Mouse (Mus musculus) heart, embryonic 11.5 days (tissue): ENCODE results near the gene Morn2. TPM values are rescaled to one million over a fixed set of nuclear protein-coding genes. Genes with fewer than 3 reads are reported as not detected.

Experiments
- ATAC-seq: fragments of 200-750 bp; cut with Nextera tagmentation; replicated peaks from 2 replicates; pipeline ENCODE4 v1.8.0; 2017; ENCODE audit warnings: moderate library complexity; ENCODE audit not compliant: insufficient number of reproducible peaks, low FRiP score, low TSS enrichment
- H3K27ac ChIP-seq: fragments of 300-500 bp; sonication (generic); 2 replicates; pipeline ENCODE4 v1.5.1; 2014; ENCODE audit warnings: mild to moderate bottlenecking, low read depth, low read length
- H3K27me3 ChIP-seq: fragments of 300-500 bp; sonication (generic); 2 replicates; pipeline ENCODE4 v1.6.1; 2014; ENCODE audit warnings: mild to moderate bottlenecking, low read length, mixed read lengths; ENCODE audit not compliant: control insufficient read depth, insufficient read depth
- H3K36me3 ChIP-seq: fragments of 300-500 bp; sonication (generic); 2 replicates; pipeline ENCODE4 v1.6.1; 2014; ENCODE audit warnings: mild to moderate bottlenecking, low read length, moderate library complexity, mixed read lengths; ENCODE audit not compliant: control insufficient read depth, insufficient read depth
- H3K4me1 ChIP-seq: fragments of 300-500 bp; sonication (generic); 2 replicates; pipeline ENCODE4 v1.6.1; 2014; ENCODE audit warnings: low read length; ENCODE audit not compliant: control insufficient read depth, insufficient read depth
- H3K4me2 ChIP-seq: fragments of 300-500 bp; sonication (generic); 2 replicates; pipeline ENCODE4 v1.6.1; 2014; ENCODE audit warnings: mild to moderate bottlenecking, moderate library complexity
- H3K4me3 ChIP-seq: fragments of 300-500 bp; sonication (generic); 2 replicates; pipeline ENCODE4 v1.5.1; 2014; ENCODE audit warnings: low read depth, low read length
- H3K9ac ChIP-seq: fragments of 300-500 bp; sonication (generic); 2 replicates; pipeline ENCODE4 v1.6.1; 2014; ENCODE audit warnings: mild to moderate bottlenecking, low read depth, low read length, moderate library complexity
- H3K9me3 ChIP-seq: fragments of 300-500 bp; sonication (generic); replicated peaks from 2 replicates; pipeline ENCODE4 v1.6.1; 2016; ENCODE audit warnings: low read length; ENCODE audit not compliant: control insufficient read depth
- WGBS: fragments of 180-500 bp; shearing (Covaris S2); extraction: QIAGEN DNeasy Blood & Tissue Kit; methylation state at CpG from one replicate; pipeline ENCODE4 v1.1.7; 2014; ENCODE audit not compliant: insufficient replicate concordance; 5-methylcytosine and 5-hydroxymethylcytosine counted together
- polyA plus RNA-seq: library from polyadenylated mRNA; unstranded; fragments of >200 nt; fragmentation: Nextera tagmentation; extraction: Ambion mirVana; gene quantifications from 2 replicates; pipeline ENCODE4 v1.2.1, GENCODE M21; 2014

Morn2 gene
- polyA plus RNA-seq, 1 experiment from 2014 or later = 18.9 TPM

GRCm38 (mm10) chr17:80326431-80326830 lies 36.4 kb downstream of the Morn2 start:
- no peak for ATAC-seq
- WGBS = 77% methylated on average over 3 of the region's 3 CpGs
- H3K4me1 ChIP-seq = peaks cover 6% of the 10 kb centered on the region; the same call in 1 of the 2 replicates
- no peak overlapping the region for H3K27ac ChIP-seq
- no peaks in the 10 kb centered on the region for H3K36me3 ChIP-seq
- no peak overlapping the region for H3K4me3 ChIP-seq
- no peak overlapping the region for H3K9ac ChIP-seq
- H3K4me2 ChIP-seq = no peak overlapping the region
- no peaks in the 10 kb centered on the region for H3K27me3 ChIP-seq
- H3K9me3 ChIP-seq = no peaks in the 10 kb centered on the region

- 68% methylated on average over 2 of the region's 2 CpGs for WGBS
- Histone ChIP-seq H3K9ac (no peak overlapping the region), H3K27me3 (no peaks in the 10 kb centered on the region), H3K27ac (no peak overlapping the region), H3K9me3 (no peaks in the 10 kb centered on the region), H3K4me3 (no peak overlapping the region), H3K4me1 (no peaks in the 10 kb centered on the region), H3K36me3 (no peaks in the 10 kb centered on the region), H3K4me2 (no peak overlapping the region)
- ATAC-seq = no peak
Measured at GRCm38 (mm10) chr17:80332386-80332785, 42.4 kb downstream of the Morn2 start.

GRCm38 (mm10) chr17:80345277-80345676 lies 55.3 kb downstream of the Morn2 start:
- Histone ChIP-seq H3K4me2 (no peak overlapping the region), H3K9me3 (no peaks in the 10 kb centered on the region), H3K27ac (no peak overlapping the region), H3K9ac (no peak overlapping the region), H3K4me3 (no peak overlapping the region), H3K4me1 (no peaks in the 10 kb centered on the region), H3K36me3 (no peaks in the 10 kb centered on the region), H3K27me3 (no peaks in the 10 kb centered on the region)
- no peak for ATAC-seq
- WGBS = 80% methylated on average over 4 of the region's 4 CpGs

- no peaks in the 10 kb centered on the region for H3K36me3 ChIP-seq
Measured at GRCm38 (mm10) chr17:80346591-80347125, 56.7 kb downstream of the Morn2 start.

More at GRCm38 (mm10) chr17:80346591-80347125, 56.7 kb downstream of the Morn2 start:
- no peak for ATAC-seq
- 69% methylated on average over 11 of the region's 11 CpGs for WGBS
- H3K27ac ChIP-seq = no peak overlapping the region
- no peak overlapping the region for H3K4me3 ChIP-seq
- H3K4me2 ChIP-seq = no peak overlapping the region
- H3K9ac ChIP-seq = no peak overlapping the region
- no peaks in the 10 kb centered on the region for H3K9me3 ChIP-seq
- H3K4me1 ChIP-seq = no peaks in the 10 kb centered on the region
- H3K27me3 ChIP-seq = no peaks in the 10 kb centered on the region

Other genes with a start within 250 kb of the Morn2 start
- gene Hnrnpll, start 227.9 kb upstream of the Morn2 start, polyA plus RNA-seq = 51.5 and 53.4 TPM in 2 replicates
- gene Galm, start 162.7 kb upstream of the Morn2 start, polyA plus RNA-seq = 7.5 and 9.4 TPM in 2 replicates
- gene Srsf7, start 82.9 kb upstream of the Morn2 start, polyA plus RNA-seq = 383 and 398 TPM in 2 replicates
- 0.24 TPM in 1 of 2 replicates, not detected in the other for gene Ttc39d, start 82.7 kb upstream of the Morn2 start, polyA plus RNA-seq
- gene Gemin6, start 65.8 kb upstream of the Morn2 start, polyA plus RNA-seq = 32.0 and 35.1 TPM in 2 replicates
- gene Dhx57, start 273 bp downstream of the Morn2 start, polyA plus RNA-seq = 10.6 and 11.0 TPM in 2 replicates
- gene Arhgef33, start 17.2 kb downstream of the Morn2 start, polyA plus RNA-seq = 0.54 and 0.92 TPM in 2 replicates
- gene Gm10190, start 83.3 kb downstream of the Morn2 start, polyA plus RNA-seq = 1.5 TPM in 1 of 2 replicates, not detected in the other
- 4.9 and 5.5 TPM in 2 replicates for gene Sos1, start 190.2 kb downstream of the Morn2 start, polyA plus RNA-seq